Mouse (Mus musculus): ENCODE results near the gene Usp10.

DNA sequence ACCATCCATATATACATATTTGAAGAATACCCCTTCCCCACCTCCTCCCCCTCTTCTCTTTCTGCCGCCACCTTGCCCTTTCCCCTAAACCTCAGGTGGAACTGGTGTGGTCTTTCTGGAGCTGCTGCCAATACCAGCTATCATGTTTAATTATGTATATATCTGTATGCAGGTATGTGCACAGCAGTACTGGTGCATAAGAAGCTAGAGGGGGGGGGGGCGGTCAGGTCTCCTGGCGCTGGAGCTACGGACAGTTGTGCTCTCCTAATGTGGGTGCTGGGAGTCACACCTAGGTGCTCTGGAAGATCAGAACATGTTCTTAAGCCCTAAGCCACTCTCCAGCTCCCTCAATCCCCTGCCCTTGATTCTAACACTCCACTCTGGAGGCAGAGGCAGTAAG is 13.1 kb upstream of the Usp10 start:
- TF ChIP-seq CTCF (IDR thresholded peaks at IDR 0.05; ENCODE audit: borderline replicate concordance, extremely low read depth, insufficient read depth, insufficient read length) (no peak), POLR2A (IDR thresholded peaks at IDR 0.05; ENCODE audit: borderline replicate concordance, extremely low read depth, insufficient read depth, insufficient read length, poor library complexity, severe bottlenecking) (no peak)

Measured in brain, embryonic 14.5 days (tissue).